Mouse (Mus musculus) brain, adult 2 months (tissue): ENCODE results near the gene Olfml1.

Experiments used
- DNase-seq: peaks from one replicate; pipeline ENCODE4 v3.0.0; 2011; ENCODE audit warnings: low read depth, low spot score

Olfml1 gene

GRCm38 (mm10) chr7:107567261-107567671 is at the start of gene Olfml1:
Olfml1 (plus strand) TSS chr7:107567446.
- DNase-seq, result peak; percentile 81

DNA sequence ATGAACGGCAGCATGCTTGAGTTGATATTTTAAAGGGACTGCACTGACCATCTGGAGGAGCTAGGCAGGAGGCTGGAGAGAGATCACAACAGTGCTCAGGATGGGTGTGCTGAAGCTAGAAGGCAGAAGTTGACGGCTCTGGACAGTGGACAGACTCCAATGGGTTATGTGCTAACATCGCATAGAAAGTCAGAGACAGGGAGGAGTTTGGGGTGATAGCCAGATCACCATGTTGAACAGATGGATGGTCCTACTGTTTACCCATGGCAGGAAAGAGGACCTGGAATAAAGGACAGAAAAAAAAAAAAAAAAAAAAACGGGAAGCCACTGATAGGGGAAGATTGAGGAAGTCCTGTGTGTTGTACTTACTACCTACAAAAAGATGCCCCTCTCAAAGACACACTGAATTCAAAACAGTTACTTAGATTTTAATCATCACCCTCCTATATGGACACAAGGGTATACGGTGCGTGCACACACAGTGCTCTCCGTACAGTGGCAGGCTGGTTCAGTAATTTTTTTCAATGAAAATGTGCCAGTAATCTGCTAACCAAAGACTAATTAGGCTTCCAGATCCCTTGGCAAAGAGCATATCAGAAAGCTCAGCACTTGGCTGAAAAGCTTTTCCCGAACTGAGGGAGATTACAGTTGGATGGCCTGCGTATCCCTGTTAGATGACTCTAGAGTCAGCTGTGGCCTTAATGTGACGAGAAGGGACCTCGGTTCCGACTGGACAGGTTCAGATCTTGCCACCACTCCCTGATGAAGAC is 47.8 kb upstream of the Olfml1 start:
- DNase-seq, result peak; percentile 93

GRCm38 (mm10) chr7:107521411-107521810 is 45.8 kb upstream of the Olfml1 start:
- DNase-seq, result no peak

DNA sequence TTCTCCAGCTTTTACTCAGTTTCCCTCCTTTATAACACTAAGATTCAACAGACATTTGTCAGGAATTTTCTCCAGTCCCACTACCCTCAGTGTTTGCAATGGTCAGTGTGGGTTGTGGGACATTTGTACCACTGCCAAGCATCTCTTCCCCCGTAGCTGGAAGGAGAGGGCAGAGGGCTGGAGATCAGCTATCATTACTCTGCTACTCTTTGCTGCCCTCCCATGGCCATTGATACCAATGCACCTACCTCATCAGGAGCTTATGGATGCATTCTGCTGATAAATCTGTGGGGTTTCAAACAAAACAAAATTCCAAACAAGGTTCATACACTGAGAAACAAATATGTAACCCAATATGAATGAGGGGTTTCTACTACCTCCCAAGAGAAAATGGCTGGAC is 40.9 kb upstream of the Olfml1 start:
- DNase-seq, result peak; percentile 76

DNA sequence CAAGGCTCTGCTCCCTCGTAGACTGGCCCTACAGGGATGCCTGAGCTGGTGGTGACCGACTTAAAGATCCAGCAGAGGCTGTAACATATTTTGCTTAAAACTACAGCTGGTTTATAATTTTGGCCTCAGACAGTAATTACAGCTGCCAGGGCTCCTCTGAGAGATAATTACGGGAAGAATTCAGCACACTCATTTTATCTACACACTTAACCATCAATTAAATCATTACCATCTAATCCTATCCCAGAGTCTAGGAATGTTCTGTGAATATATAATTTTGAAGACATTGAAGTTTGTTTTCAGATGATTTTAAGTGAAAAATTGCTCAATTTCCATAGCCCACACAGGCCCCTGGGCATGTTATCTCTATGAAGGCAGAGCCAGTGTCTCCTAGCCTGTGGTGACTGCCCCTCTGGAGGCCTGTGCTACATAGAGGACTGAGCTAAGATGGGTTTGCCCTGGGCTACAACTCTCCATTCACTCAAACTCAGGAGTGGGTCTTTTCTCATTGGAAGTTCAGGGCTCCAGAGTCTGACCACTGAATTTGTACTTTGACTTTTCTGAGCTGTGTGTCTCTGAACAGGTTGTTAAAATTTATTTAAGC is 39.0 kb upstream of the Olfml1 start:
- DNase-seq, result no peak

DNA sequence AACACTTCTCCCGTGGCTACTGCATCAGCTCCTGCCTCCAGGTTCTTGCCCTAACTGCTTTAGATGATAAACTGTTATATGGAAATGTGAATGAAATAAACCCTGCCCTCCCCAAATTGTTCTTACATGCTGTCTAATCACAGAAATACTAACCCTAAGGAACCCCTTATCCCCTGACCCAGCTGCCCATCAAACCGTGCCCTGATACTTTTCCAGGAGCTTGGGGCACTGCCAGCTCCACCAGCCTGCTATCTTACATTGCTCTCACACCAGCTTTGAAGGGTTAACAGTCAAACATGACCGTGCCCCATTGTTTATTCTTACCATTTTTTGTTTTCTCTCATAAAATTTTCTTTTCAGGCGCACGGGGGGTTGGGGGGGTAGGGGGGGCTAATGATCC is 37.9 kb upstream of the Olfml1 start:
- no peak for DNase-seq

DNA sequence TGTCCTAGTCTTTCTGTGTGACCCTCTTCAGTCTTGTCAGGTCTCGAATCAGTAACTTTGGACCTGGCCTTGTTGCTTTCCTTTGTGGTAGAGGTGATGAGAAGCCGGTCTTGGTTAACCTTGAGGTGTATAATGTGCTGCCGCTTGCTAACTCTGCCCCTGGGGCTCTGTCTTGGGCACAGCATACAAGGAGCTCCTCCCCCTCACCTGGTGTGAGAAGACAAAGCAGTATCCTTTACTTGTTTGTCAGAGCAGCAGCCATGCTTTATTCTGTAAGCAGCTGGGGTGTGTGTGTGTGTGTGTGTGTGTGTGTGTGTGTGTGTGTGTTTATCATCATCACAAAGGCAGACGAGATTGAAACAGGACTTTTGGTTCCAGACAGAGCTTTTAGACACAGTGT is 31.9 kb upstream of the Olfml1 start:
- no peak for DNase-seq

DNA sequence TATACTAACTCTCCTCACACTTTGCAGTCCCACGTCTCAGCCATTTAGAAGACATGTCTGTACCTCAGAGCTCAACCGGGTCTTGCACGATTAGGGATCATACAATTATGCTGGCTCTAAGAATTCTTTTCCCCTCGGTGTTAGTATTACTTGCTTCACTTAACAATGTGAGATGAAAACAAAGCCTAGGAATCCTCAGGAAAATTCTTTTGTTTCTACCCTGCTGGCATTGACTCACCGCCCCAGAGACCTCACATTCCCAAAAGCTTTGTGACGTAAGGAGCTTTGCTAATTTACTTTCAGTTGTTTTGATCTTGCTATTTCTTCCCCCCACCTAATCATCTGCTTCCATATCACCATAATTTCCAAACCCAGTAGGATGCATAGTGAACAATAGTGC is 30.7 kb upstream of the Olfml1 start:
- no peak for DNase-seq

GRCm38 (mm10) chr7:107540034-107540433 is 27.2 kb upstream of the Olfml1 start:
- no peak for DNase-seq

DNA sequence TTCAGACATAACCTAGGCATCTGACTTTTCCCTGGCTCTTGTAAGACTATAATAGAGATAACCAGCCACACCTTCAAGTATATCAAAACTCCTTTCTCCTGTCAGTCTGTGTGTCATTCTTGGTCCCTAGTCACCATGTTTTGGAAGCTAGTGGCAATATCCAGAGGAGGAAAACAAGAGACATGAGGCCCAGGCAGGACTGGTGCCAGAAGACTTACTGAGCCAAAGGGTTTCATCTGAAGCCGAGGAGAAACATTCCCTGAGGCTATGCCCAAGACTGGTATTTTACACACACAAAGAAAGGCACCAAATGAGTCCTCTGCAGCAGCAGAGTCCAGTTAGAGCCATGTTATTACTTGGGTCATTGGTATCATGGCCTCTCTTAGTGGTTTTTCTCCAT is 22.2 kb upstream of the Olfml1 start:
- peak; percentile 36 for DNase-seq

GRCm38 (mm10) chr7:107547872-107548271 is 19.4 kb upstream of the Olfml1 start:
- DNase-seq, result no peak

- DNase-seq, result no peak
Measured at GRCm38 (mm10) chr7:107553461-107553860, 13.8 kb upstream of the Olfml1 start.

DNA sequence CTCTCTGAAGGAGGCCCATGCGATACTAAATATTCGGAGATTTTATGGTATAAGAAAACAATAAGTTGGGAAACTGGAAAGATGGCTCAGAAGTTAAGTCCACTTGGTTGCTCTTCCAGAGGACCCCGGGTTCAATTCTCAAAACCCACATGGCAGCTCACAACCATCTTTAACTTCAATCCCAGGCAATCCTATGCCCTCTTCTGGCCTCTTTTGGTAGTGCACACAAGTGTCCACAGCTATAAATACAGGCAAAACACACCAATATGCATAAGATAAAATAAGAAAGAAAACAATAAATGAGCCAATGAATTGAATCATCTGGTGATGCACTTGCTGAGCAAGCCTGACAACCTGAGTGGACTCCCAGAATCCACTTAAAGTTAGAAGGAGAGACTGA is 11.3 kb upstream of the Olfml1 start:
- peak; percentile 27 for DNase-seq

GRCm38 (mm10) chr7:107560675-107561074 is 6.6 kb upstream of the Olfml1 start:
- no peak for DNase-seq

- no peak for DNase-seq
Measured at GRCm38 (mm10) chr7:107561584-107561983, 5.7 kb upstream of the Olfml1 start.

- DNase-seq, result no peak
Measured at GRCm38 (mm10) chr7:107563727-107564126, 3.5 kb upstream of the Olfml1 start.

DNA sequence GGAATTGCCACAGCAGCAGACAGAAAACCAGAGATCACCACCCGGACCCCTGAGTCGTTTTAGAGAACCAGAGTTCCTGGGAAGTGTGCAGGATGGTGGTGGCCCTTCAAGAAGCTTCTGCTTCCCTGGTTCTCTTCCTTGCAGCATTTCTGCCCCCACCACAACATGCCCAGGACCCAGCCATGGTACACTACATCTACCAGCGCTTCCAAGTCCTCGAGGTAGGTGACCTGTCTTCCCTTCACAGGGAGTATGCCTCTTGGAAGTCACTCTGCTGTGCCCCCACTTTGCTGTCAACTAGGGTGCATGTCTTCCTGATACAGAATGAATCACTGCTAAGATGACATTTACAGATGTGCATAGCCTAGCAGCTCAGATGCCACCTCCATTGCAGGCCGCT is 428 bp downstream of the Olfml1 start:
- DNase-seq, result no peak

- DNase-seq, result peak; percentile 58
Measured at GRCm38 (mm10) chr7:107568971-107569370, 1.7 kb downstream of the Olfml1 start.

DNA sequence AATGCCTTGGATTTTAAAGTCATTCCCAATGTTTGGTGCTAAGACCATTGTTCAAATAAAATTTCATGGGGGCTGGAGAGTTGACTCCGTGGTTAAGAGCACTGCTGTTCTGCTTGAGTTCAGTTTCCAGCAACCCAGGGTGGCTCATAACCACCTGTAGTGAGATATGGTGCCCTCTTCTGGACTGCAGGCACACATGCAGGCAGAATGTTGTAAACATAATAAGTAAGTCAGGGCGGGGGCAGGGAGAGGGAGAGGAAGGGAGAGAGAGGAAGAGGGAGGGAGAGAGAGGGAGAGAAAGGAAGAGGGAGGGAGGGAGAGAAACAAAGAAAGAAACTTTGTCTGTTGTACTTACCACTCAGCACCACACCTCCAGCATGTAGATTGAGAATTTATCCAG is 6.6 kb downstream of the Olfml1 start:
- DNase-seq, result no peak

DNA sequence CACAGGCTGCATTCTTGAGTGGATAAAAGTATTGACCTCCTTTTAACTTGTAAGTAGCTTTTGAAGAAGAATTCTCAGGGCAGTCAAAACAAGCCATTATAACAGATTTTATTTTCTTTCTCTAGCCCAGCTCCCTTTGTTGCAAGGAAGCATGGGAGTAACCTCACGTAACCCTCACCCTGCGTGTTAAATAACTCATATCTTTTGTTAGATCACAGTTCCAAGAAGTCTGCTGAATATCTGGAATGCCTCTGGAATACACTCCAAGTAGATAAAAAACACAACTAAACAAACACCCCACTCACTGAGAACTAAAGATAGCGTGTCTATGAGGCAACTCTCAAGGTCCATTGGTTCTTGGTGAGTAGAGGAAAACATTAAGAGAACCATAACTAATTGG is 7.0 kb downstream of the Olfml1 start:
- DNase-seq, result no peak

DNA sequence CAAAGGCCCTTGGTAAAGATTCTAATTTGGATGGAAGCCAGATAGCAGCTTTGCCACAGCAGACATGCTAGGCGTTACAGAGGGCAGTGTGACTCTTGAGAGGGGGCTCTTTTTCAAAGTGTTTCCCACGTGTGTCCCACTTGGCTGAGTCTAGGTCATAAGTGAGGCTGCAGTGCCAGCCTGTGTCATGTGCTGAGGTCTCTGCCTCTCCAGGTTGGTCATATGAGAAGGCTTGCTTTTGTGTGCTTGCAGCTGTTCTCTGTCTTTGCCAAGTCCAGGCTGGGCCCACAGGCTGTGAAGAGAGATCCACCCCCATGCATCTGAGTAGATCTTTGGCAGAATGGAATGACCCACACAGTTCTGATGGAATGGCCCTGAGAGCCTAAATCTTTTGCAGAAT is 25.4 kb downstream of the Olfml1 start:
- DNase-seq, result peak; percentile 91

DNA sequence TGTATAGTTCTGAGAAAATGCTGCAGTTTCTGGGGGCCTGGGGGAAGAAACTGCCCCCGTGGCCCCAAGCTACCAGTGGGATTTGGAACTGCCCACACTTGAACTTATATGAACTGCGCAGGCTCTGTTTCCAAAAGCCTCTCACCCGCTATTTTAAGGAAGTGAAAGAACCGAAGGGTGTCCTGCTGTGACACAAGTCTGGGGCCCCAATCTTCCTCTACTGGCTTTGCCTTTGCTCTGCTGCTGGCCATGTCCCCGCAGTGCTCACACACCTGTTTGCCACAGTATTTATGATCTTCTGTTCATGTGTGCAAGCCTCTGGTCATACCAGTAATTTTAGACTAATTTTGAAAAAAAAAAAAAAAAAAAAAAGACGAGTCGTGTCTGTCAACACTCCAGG is 26.7 kb downstream of the Olfml1 start:
- peak; percentile 16 for DNase-seq

GRCm38 (mm10) chr7:107594325-107594856 is 27.1 kb downstream of the Olfml1 start:
- peak; percentile 61 for DNase-seq
